Mouse (Mus musculus) brain, embryonic 14.5 days (tissue): Measurements from ENCODE around the gene Capn1.

Source experiments
- CTCF ChIP-seq: fragments of 200-500 bp; IDR thresholded peaks from 2 replicates; pipeline ENCODE4 v1.5.1; 2012; ENCODE audit warnings: inconsistent platforms, mild to moderate bottlenecking, moderate library complexity, borderline replicate concordance; ENCODE audit not compliant: insufficient read depth, insufficient read length; ENCODE audit errors: extremely low read depth
- POLR2A ChIP-seq: fragments of 200-500 bp; IDR thresholded peaks from 2 replicates; pipeline ENCODE4 v1.6.1; 2012; ENCODE audit warnings: mild to moderate bottlenecking, inconsistent platforms, borderline replicate concordance; ENCODE audit not compliant: poor library complexity, insufficient read depth, insufficient read length, severe bottlenecking; ENCODE audit errors: extremely low read depth

DNA sequence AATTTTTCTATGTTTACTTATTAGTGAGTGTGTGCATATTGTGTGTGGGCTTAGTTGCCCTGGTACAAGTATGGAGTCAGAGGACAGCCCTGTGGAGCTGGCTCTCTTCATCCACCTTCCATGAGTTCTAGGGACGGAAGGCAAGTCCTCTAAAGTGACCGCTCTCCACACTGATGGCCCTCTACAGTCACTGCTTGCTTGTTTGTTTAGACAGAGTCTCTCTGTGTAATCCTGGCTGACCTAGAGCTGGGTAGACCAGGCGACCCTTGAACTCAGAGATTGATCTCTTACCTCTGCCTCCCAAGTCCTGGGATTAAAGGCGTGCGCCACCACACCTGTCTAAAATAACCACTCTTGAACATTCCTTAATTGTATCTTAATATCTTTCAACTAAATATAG, 58.3 kb downstream of the Capn1 start:
- TF ChIP-seq CTCF = no peak
- no peak for TF ChIP-seq POLR2A
